Comparison of ENCODE assay signal across 25 mouse cellular contexts in genomic region chr13:55419142-55419541, GRCm38 (mm10). TPM values are rescaled to one million over a fixed set of nuclear protein-coding genes. Genes with fewer than 3 reads are reported as not detected.
DNase-seq lines count a peak whose midpoint lies in the region; ATAC-seq lines count a peak whose summit lies in the region.
"Had no signal": no experiment of that assay in that cellular context is flagged by ENCODE, and none has a peak within 500 bp of the region (broad histone marks: within the 10 kb centered on the region; RNA-seq: fewer than 3 reads in every experiment).

No protein-coding gene starts in this region.

- no peak overlapping the region for H3K27ac ChIP-seq in embryonic facial prominence, embryonic 14.5 days (replicated peaks; ENCODE audit: low read depth, low read length)
- H3K27ac ChIP-seq in embryonic facial prominence, embryonic 10.5 days (replicated peaks), result no peak overlapping the region
- H3K27ac ChIP-seq: embryonic facial prominence, embryonic 13.5 days; forebrain, embryonic 13.5 days; forebrain, embryonic 15.5 days had no signal

- no peaks in the 10 kb centered on the region for H3K36me3 ChIP-seq in embryonic facial prominence, embryonic 14.5 days (ENCODE audit: control insufficient read depth, insufficient read depth, low read length)
- H3K36me3 ChIP-seq in embryonic facial prominence, embryonic 10.5 days (replicated peaks), result no peaks in the 10 kb centered on the region
- H3K36me3 ChIP-seq: embryonic facial prominence, embryonic 13.5 days; forebrain, embryonic 15.5 days had no signal

- WGBS in embryonic facial prominence, embryonic 14.5 days, result 78% methylated on average over 5 of the region's 5 CpGs
- whole genome bisulfite sequencing in embryonic facial prominence, embryonic 10.5 days, result 83% methylated on average over 5 of the region's 5 CpGs

- no peaks in the 10 kb centered on the region for H3K9me3 ChIP-seq in embryonic facial prominence, embryonic 14.5 days (ENCODE audit: control insufficient read depth, low read length)
- no peaks in the 10 kb centered on the region for H3K9me3 ChIP-seq in embryonic facial prominence, embryonic 10.5 days
- H3K9me3 ChIP-seq: embryonic facial prominence, embryonic 13.5 days; forebrain, embryonic 13.5 days; forebrain, embryonic 15.5 days had no signal

- no peak for ATAC-seq in embryonic facial prominence, embryonic 14.5 days (ENCODE audit: low read depth)
- ATAC-seq: activated CD4-positive, CD25-positive, alpha-beta regulatory T cell, adult 4 months; forebrain, embryonic 13.5 days; forebrain, embryonic 15.5 days; Patski had no signal

- H3K4me3 ChIP-seq in embryonic facial prominence, embryonic 14.5 days (ENCODE audit: low read depth, low read length), result no peak overlapping the region
- no peak overlapping the region for H3K4me3 ChIP-seq in embryonic facial prominence, embryonic 10.5 days
- H3K4me3 ChIP-seq: embryonic facial prominence, embryonic 13.5 days; forebrain, embryonic 13.5 days; forebrain, embryonic 15.5 days had no signal

- no peak overlapping the region for H3K9ac ChIP-seq in embryonic facial prominence, embryonic 14.5 days (ENCODE audit: low read depth, low read length)
- H3K9ac ChIP-seq: embryonic facial prominence, embryonic 13.5 days; forebrain, embryonic 13.5 days had no signal

- DNase-seq in embryonic facial prominence, embryonic 14.5 days (ENCODE audit: low spot score), result peak; percentile 4
- no peak for DNase-seq in embryonic facial prominence, embryonic 10.5 days (ENCODE audit: low spot score)
- peak; percentile 43 for DNase-seq in kidney, postnatal 10 days
- no peak for DNase-seq in kidney, postnatal 14 days
- DNase-seq in 3T3-L1 (ENCODE audit: low read depth, low spot score) (peak; percentile 25), adipocyte (ENCODE audit: low spot score) (peak; percentile 27)
- DNase-seq in thymus, postnatal 36 days, result no peak
- no peak for DNase-seq in cerebellum, postnatal 25 days
- DNase-seq: adrenal gland, adult 2 months; adrenal gland, postnatal 10 days; adrenal gland, postnatal 25 days; cerebellum, adult 11 months; cerebellum, adult 18-20 months; cerebellum, adult 8-10 months; cerebellum, adult 9-11 months; cerebellum, postnatal 14 days; forebrain, postnatal 0 days had no signal

- no peaks in the 10 kb centered on the region for H3K4me1 ChIP-seq in embryonic facial prominence, embryonic 14.5 days (ENCODE audit: control insufficient read depth, insufficient read depth, low read length)
- H3K4me1 ChIP-seq in embryonic facial prominence, embryonic 10.5 days, result peaks cover 35% of the 10 kb centered on the region

- peaks cover 37% of the 10 kb centered on the region for H3K27me3 ChIP-seq in embryonic facial prominence, embryonic 14.5 days (replicated peaks; ENCODE audit: control insufficient read depth, insufficient read depth, low read length)
- H3K27me3 ChIP-seq in embryonic facial prominence, embryonic 10.5 days (replicated peaks; ENCODE audit: low read depth, poor library complexity, severe bottlenecking), result peaks cover 76% of the 10 kb centered on the region

- H3K4me2 ChIP-seq in embryonic facial prominence, embryonic 14.5 days (ENCODE audit: low read depth, low read length), result no peak overlapping the region
- H3K4me2 ChIP-seq: embryonic facial prominence, embryonic 13.5 days; forebrain, embryonic 13.5 days; forebrain, embryonic 15.5 days had no signal

RNA-seq across cellular contexts. Expression of gene Pfn3, which starts 4.1 kb away (rescaled TPM):
- polyA plus RNA-seq in embryonic facial prominence, embryonic 14.5 days (2014; fragmentation: Nextera tagmentation; extraction: Ambion mirVana), result 0.70 TPM in 1 of 2 replicates, not detected in the other
- not detected in 2 replicates for polyA plus RNA-seq in embryonic facial prominence, embryonic 10.5 days (2016; fragmentation: Nextera tagmentation; extraction: Ambion mirVana)
- polyA plus RNA-seq: activated CD4-positive, CD25-positive, alpha-beta regulatory T cell, adult 4 months; adrenal gland, adult 2 months; C2C12; embryonic facial prominence, embryonic 11.5 days; embryonic facial prominence, embryonic 13.5 days; forebrain, embryonic 11.5 days; forebrain, embryonic 13.5 days; forebrain, embryonic 15.5 days; Patski had no signal

RNA-seq across cellular contexts. Expression of gene F12, which starts 7.5 kb away (rescaled TPM):
- polyA plus RNA-seq in embryonic facial prominence, embryonic 14.5 days (2014; fragmentation: Nextera tagmentation; extraction: Ambion mirVana), result not detected in 2 replicates
- polyA plus RNA-seq in embryonic facial prominence, embryonic 10.5 days (2016; fragmentation: Nextera tagmentation; extraction: Ambion mirVana), result 0.13 TPM in 1 of 2 replicates, not detected in the other
- polyA plus RNA-seq: activated CD4-positive, CD25-positive, alpha-beta regulatory T cell, adult 4 months; C2C12; embryonic facial prominence, embryonic 11.5 days; forebrain, embryonic 11.5 days; forebrain, embryonic 13.5 days; forebrain, embryonic 15.5 days; Patski had no signal

RNA-seq across cellular contexts. Expression of gene Slc34a1, which starts 21.2 kb away (rescaled TPM):
- not detected in 2 replicates for polyA plus RNA-seq in embryonic facial prominence, embryonic 14.5 days (2014; fragmentation: Nextera tagmentation; extraction: Ambion mirVana)
- not detected in 2 replicates for polyA plus RNA-seq in embryonic facial prominence, embryonic 10.5 days (2016; fragmentation: Nextera tagmentation; extraction: Ambion mirVana)
- polyA plus RNA-seq: activated CD4-positive, CD25-positive, alpha-beta regulatory T cell, adult 4 months; adrenal gland, adult 2 months; C2C12; embryonic facial prominence, embryonic 11.5 days; embryonic facial prominence, embryonic 13.5 days; forebrain, embryonic 11.5 days; forebrain, embryonic 13.5 days; forebrain, embryonic 15.5 days; forebrain, postnatal 0 days; Patski had no signal

RNA-seq across cellular contexts. Expression of gene Grk6, which starts 25.7 kb away (rescaled TPM):
- 44.0 and 46.6 TPM in 2 replicates for polyA plus RNA-seq in embryonic facial prominence, embryonic 14.5 days (2014; fragmentation: Nextera tagmentation; extraction: Ambion mirVana)
- 65.2 and 65.6 TPM in 2 replicates for polyA plus RNA-seq in embryonic facial prominence, embryonic 10.5 days (2016; fragmentation: Nextera tagmentation; extraction: Ambion mirVana)

RNA-seq across cellular contexts. Expression of gene Prr7, which starts 44.9 kb away (rescaled TPM):
- 1.9 and 2.7 TPM in 2 replicates for polyA plus RNA-seq in embryonic facial prominence, embryonic 14.5 days (2014; fragmentation: Nextera tagmentation; extraction: Ambion mirVana)
- 0.54 TPM in 2 replicates for polyA plus RNA-seq in embryonic facial prominence, embryonic 10.5 days (2016; fragmentation: Nextera tagmentation; extraction: Ambion mirVana)
- polyA plus RNA-seq: activated CD4-positive, CD25-positive, alpha-beta regulatory T cell, adult 4 months had no signal

Comparison
In these comparisons a context has a peak if more than half of its experiments do, and no peak if none do; other contexts are left out.
1. DNase-seq: peak in embryonic facial prominence, embryonic 14.5 days (single experiment), kidney, postnatal 10 days (single experiment), 3T3-L1 (single experiment) and adipocyte (single experiment); none in embryonic facial prominence, embryonic 10.5 days (single experiment), kidney, postnatal 14 days (single experiment), thymus, postnatal 36 days (0 of 2) and cerebellum, postnatal 25 days (0 of 2).